Mouse (Mus musculus) cerebellum, adult 18-20 months (tissue): Measurements from ENCODE around the gene Chat.
A peak's percentile ranks its signal among the peaks of the same experiment; 100 is the strongest.

ENCODE experiments used
- DNase-seq, 2 experiments: peaks; one replicate each; pipeline ENCODE4 v3.0.0; 2021

The Chat gene

GRCm38 (mm10) chr14:32465889-32466288 is at the start of gene Chat:
Gene Chat, minus strand, starts transcription at chr14:32465989.
- no peak for DNase-seq

- peak; percentile 93 to 96 for DNase-seq
Observed at GRCm38 (mm10) chr14:32513336-32514032, 47.7 kb upstream of the Chat start, which contains the start of gene Ercc6. Gene Ercc6, plus strand, starts transcription at chr14:32513521.

- peak in 1 of 2 experiments; percentile 16 for DNase-seq
Observed at GRCm38 (mm10) chr14:32512912-32513311, 47.1 kb upstream of the Chat start.

- no peak for DNase-seq
Observed at GRCm38 (mm10) chr14:32509443-32509961, 43.7 kb upstream of the Chat start.

- DNase-seq, result no peak
Observed at GRCm38 (mm10) chr14:32508105-32508835, 42.5 kb upstream of the Chat start.

- no peak for DNase-seq
Observed at GRCm38 (mm10) chr14:32507216-32507615, 41.4 kb upstream of the Chat start.

- DNase-seq, result no peak
Observed at GRCm38 (mm10) chr14:32506329-32506728, 40.5 kb upstream of the Chat start.

GRCm38 (mm10) chr14:32503897-32504296 is 38.1 kb upstream of the Chat start:
- DNase-seq, result no peak

GRCm38 (mm10) chr14:32502764-32503688 is 37.2 kb upstream of the Chat start:
- DNase-seq, result no peak

GRCm38 (mm10) chr14:32501303-32501702 is 35.5 kb upstream of the Chat start:
- DNase-seq, result no peak

- no peak for DNase-seq
Observed at GRCm38 (mm10) chr14:32496115-32496850, 30.5 kb upstream of the Chat start.

GRCm38 (mm10) chr14:32492521-32492920 is 26.7 kb upstream of the Chat start:
- no peak for DNase-seq

GRCm38 (mm10) chr14:32482061-32482460 is 16.3 kb upstream of the Chat start:
- DNase-seq, result peak; percentile 27 to 30

- no peak for DNase-seq
Observed at GRCm38 (mm10) chr14:32477581-32477980, 11.8 kb upstream of the Chat start.

- DNase-seq, result no peak
Observed at GRCm38 (mm10) chr14:32476559-32476958, 10.8 kb upstream of the Chat start.

- peak; percentile 73 to 75 for DNase-seq
Observed at GRCm38 (mm10) chr14:32472996-32473395, 7.2 kb upstream of the Chat start.

- DNase-seq, result no peak
Observed at GRCm38 (mm10) chr14:32467606-32468005, 1.8 kb upstream of the Chat start.

- no peak for DNase-seq
Observed at GRCm38 (mm10) chr14:32465506-32465870, 301 bp downstream of the Chat start.

GRCm38 (mm10) chr14:32464601-32465505 is 936 bp downstream of the Chat start, which contains the start of gene Slc18a3:
Gene Slc18a3, minus strand, starts transcription at chr14:32464850.
- no peak for DNase-seq

- DNase-seq, result no peak
Observed at GRCm38 (mm10) chr14:32463211-32464040, 2.4 kb downstream of the Chat start.
